14 mouse cellular contexts compared by ENCODE assay signal in the genomic region with DNA sequence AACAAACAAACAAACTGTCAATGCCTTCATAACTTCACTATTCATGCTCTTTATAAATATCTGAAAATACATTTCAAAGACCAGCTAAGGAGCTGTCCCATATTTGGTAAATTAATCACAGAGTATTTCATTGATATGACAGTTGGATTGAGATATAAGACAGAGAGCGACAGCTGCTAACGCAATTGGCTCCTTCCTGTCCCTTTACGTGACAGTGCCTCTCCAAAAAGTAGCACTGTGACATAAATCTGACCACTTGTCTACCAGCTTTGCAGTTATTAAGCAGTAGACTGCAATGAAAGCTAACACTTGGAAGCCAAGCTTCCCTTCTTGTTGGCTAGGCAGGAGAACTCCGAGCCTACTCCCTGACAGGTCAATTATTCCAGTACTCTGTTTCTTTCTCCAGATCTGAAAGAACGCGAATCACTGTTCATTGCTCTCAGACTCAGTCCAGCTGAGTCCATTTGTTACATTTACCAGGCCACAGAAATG.
"Had no signal": no experiment of that assay in that cellular context is flagged by ENCODE, and none has a peak within 500 bp of the region (broad histone marks: within the 10 kb centered on the region; RNA-seq: fewer than 3 reads in every experiment).

No protein-coding gene starts in this region.

- ATAC-seq: intestine, postnatal 0 days; lung, postnatal 0 days had no signal

- H3K4me2 ChIP-seq: limb, embryonic 13.5 days; liver, embryonic 11.5 days; liver, embryonic 15.5 days; neural tube, embryonic 12.5 days had no signal

- H3K4me3 ChIP-seq: limb, embryonic 13.5 days; liver, embryonic 15.5 days; neural tube, embryonic 12.5 days had no signal

- H3K9me3 ChIP-seq: limb, embryonic 13.5 days; liver, embryonic 15.5 days; neural tube, embryonic 12.5 days had no signal

- DNase-seq: kidney, postnatal 10 days; layer of hippocampus, postnatal 36 days; lung, adult 2 months; lung, postnatal 36 days; midbrain, embryonic 14.5 days; right cerebral cortex, postnatal 14 days; thymus, postnatal 4 days had no signal

- H3K27me3 ChIP-seq: limb, embryonic 13.5 days; liver, embryonic 15.5 days; neural tube, embryonic 12.5 days had no signal

- H3K9ac ChIP-seq: limb, embryonic 13.5 days; liver, embryonic 15.5 days; neural tube, embryonic 12.5 days had no signal

- H3K36me3 ChIP-seq: liver, embryonic 15.5 days; neural tube, embryonic 12.5 days had no signal

- H3K4me1 ChIP-seq: liver, embryonic 15.5 days; neural tube, embryonic 12.5 days had no signal

- H3K27ac ChIP-seq: limb, embryonic 13.5 days; liver, embryonic 15.5 days; neural tube, embryonic 12.5 days; stomach, postnatal 0 days had no signal
